Mouse (Mus musculus) hindbrain, postnatal 0 days (tissue): Measurements from ENCODE around the gene Cdyl2. TPM values are rescaled to one million over a fixed set of nuclear protein-coding genes. Genes with fewer than 3 reads are reported as not detected.

ENCODE experiments used
- ATAC-seq: fragments of 200-750 bp; cut with Nextera tagmentation; 2 replicates; pipeline ENCODE4 v1.8.0; 2017; ENCODE audit warnings: mild to moderate bottlenecking, moderate TSS enrichment, moderate library complexity
- DNase-seq: peaks from one replicate; pipeline ENCODE4 v3.0.0-alpha.2; 2015; ENCODE audit warnings: low spot score
- H3K27ac ChIP-seq: fragments of 300-500 bp; sonication (generic); 2 replicates; pipeline ENCODE4 v1.5.1; 2014; ENCODE audit warnings: mild to moderate bottlenecking
- H3K27me3 ChIP-seq: fragments of 300-500 bp; sonication (generic); 2 replicates; pipeline ENCODE4 v1.6.1; 2014; ENCODE audit warnings: low read length, mixed read lengths; ENCODE audit not compliant: insufficient read depth
- H3K36me3 ChIP-seq: fragments of 300-500 bp; sonication (generic); 2 replicates; pipeline ENCODE4 v1.6.1; 2014; ENCODE audit warnings: low read length, mixed read lengths; ENCODE audit not compliant: insufficient read depth
- H3K4me1 ChIP-seq: fragments of 300-500 bp; sonication (generic); 2 replicates; pipeline ENCODE4 v1.6.1; 2014; ENCODE audit warnings: antibody characterized with exemption, low read length, mixed read lengths; ENCODE audit not compliant: insufficient read depth
- H3K4me2 ChIP-seq: fragments of 300-500 bp; sonication (generic); 2 replicates; pipeline ENCODE4 v1.6.1; 2014; ENCODE audit warnings: low read depth, mild to moderate bottlenecking, low read length, moderate library complexity, mixed read lengths
- H3K4me3 ChIP-seq: fragments of 300-500 bp; sonication (generic); 2 replicates; pipeline ENCODE4 v1.5.1; 2014; ENCODE audit warnings: low read length
- H3K9ac ChIP-seq: fragments of 300-500 bp; sonication (generic); replicated peaks from 2 replicates; pipeline ENCODE4 v1.6.1; 2014; ENCODE audit warnings: mild to moderate bottlenecking, low read length, moderate library complexity, mixed read lengths
- H3K9me3 ChIP-seq: fragments of 300-500 bp; sonication (generic); 2 replicates; pipeline ENCODE4 v1.6.1; 2016; ENCODE audit warnings: low read length, mixed read lengths
- CTCF ChIP-seq: IDR thresholded peaks from 2 replicates; pipeline ENCODE4 v1.5.1; 2016; ENCODE audit warnings: antibody characterized with exemption, control low read depth, low read depth
- WGBS: fragments of 180-500 bp; shearing (Covaris S2); extraction: QIAGEN DNeasy Blood & Tissue Kit; methylation state at CpG from one replicate; pipeline ENCODE4 v1.1.7; 2014; 5-methylcytosine and 5-hydroxymethylcytosine counted together
- polyA plus RNA-seq: library from polyadenylated mRNA; unstranded; fragments of >200 nt; fragmentation: Nextera tagmentation; extraction: Ambion mirVana; gene quantifications from 2 replicates; pipeline ENCODE4 v1.2.1, GENCODE M21; 2015
- total RNA-seq: library from RNA; depleted of rRNA; stranded (reverse); fragments of >200 nt; gene quantifications from 2 replicates; pipeline ENCODE4 v1.2.3, GENCODE M21; 2014

Cdyl2 gene
- total and polyA plus RNA-seq, 2 experiments from 2014 or later = 10.6 to 15.3 TPM

DNA sequence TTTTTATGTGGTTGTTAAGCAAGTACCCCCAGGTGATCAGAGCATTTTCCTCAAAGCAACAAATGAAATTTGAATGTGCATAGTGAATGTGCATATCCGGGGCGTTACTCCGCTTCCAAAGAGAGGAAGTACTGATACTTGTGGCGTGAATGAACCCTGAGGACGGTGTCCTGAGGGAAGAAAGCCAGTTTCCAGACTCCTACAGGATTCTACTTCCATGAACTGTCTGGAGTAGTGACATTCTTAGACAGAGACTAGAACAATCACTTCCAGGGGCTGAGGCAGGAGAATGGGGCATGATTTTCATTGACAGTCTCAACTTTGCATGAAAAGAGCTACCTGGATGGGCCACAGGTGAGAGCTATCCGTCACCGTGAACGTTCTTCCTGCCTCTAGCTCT lies 59.3 kb downstream of the Cdyl2 start:
- Histone ChIP-seq H3K4me1 (no peaks in the 10 kb centered on the region), H3K9ac (no peak overlapping the region), H3K27ac (no peak overlapping the region), H3K4me2 (no peak overlapping the region), H3K27me3 (no peaks in the 10 kb centered on the region), H3K36me3 (no peaks in the 10 kb centered on the region), H3K9me3 (no peaks in the 10 kb centered on the region), H3K4me3 (no peak overlapping the region)
- WGBS = 84% methylated on average over 8 of the region's 8 CpGs
- no peak for TF ChIP-seq CTCF
- DNase-seq (no peak), ATAC-seq (no peak)

GRCm38 (mm10) chr8:116673052-116673451 lies 59.7 kb downstream of the Cdyl2 start:
- Histone ChIP-seq H3K36me3 (no peaks in the 10 kb centered on the region), H3K4me3 (no peak overlapping the region), H3K4me1 (no peaks in the 10 kb centered on the region), H3K9me3 (no peaks in the 10 kb centered on the region), H3K9ac (no peak overlapping the region), H3K27ac (no peak overlapping the region), H3K4me2 (no peak overlapping the region), H3K27me3 (no peaks in the 10 kb centered on the region)
- 94% methylated on average over 4 of the region's 4 CpGs for WGBS
- DNase-seq = no peak
- TF ChIP-seq CTCF = no peak
- no peak for ATAC-seq

- Histone ChIP-seq H3K9ac (no peak overlapping the region), H3K27me3 (no peaks in the 10 kb centered on the region), H3K4me2 (no peak overlapping the region), H3K36me3 (no peaks in the 10 kb centered on the region), H3K4me3 (no peak overlapping the region), H3K27ac (no peak overlapping the region), H3K4me1 (no peaks in the 10 kb centered on the region), H3K9me3 (no peaks in the 10 kb centered on the region)
- ATAC-seq = no peak
- peak; percentile 40; the same call in 1 of the 2 replicates for TF ChIP-seq CTCF
- DNase-seq = peak; percentile 12
- 71% methylated on average over 5 of the region's 5 CpGs for WGBS
These were observed 61.2 kb downstream of the Cdyl2 start for GRCm38 (mm10) chr8:116671543-116671942.

DNA sequence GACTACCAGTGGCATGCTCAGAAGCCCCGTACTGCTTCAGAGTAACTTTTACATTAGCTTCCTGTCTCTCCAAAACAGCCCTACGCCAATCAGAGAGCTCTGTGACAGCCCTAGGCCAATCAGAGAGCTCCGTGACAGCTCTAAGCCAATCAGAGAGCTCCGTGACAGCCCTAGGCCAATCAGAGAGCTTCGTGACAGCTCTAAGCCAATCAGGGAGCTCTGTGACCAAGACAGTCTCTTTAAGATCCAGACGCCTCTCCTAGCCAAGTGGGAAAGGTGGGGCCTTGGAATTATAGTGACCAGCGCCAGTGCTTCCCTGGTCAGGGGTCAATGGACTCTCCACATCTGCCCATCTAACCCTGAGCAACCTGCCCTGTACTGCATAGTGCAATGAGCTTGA lies 62.2 kb downstream of the Cdyl2 start:
- Histone ChIP-seq H3K9ac (no peak overlapping the region), H3K27me3 (no peaks in the 10 kb centered on the region), H3K4me3 (no peak overlapping the region), H3K9me3 (no peaks in the 10 kb centered on the region), H3K4me1 (no peaks in the 10 kb centered on the region), H3K27ac (no peak overlapping the region), H3K36me3 (no peaks in the 10 kb centered on the region), H3K4me2 (no peak overlapping the region)
- no peak for ATAC-seq
- WGBS = 87% methylated on average over 7 of the region's 7 CpGs
- TF ChIP-seq CTCF = no peak
- no peak for DNase-seq

- ATAC-seq (no peak), DNase-seq (no peak)
- Histone ChIP-seq H3K4me2 (no peak overlapping the region), H3K9ac (no peak overlapping the region), H3K4me1 (no peaks in the 10 kb centered on the region), H3K27me3 (no peaks in the 10 kb centered on the region), H3K27ac (no peak overlapping the region), H3K4me3 (no peak overlapping the region), H3K36me3 (no peaks in the 10 kb centered on the region), H3K9me3 (no peaks in the 10 kb centered on the region)
- TF ChIP-seq CTCF = no peak
- 98% methylated on average over 7 of the region's 7 CpGs for WGBS
These were observed 63.8 kb downstream of the Cdyl2 start for GRCm38 (mm10) chr8:116668977-116669376.

DNA sequence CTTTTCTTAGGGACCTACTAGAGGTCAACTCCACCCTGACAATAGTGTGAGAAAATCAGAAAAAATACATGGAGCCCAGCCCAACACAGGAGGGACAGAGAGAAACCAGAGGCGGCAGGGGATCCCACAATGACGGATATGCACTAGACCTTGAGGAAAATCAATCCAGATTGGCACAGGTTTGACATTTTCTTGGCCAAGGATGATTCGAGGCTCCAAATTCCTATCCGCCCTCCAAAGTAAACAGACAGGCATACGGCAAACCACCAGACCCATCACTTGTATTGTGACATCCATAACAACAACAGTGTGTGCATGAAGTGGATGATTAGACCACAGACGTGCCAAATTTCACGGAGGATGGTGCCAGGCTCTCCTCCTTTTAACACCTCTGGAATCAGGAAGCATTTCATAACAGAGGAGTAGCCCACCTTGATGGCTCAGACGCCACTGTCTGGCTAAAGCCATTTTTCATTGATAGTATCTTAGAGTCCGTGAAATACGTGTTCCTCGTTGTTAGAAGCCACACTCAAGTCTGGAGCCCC lies 65.9 kb downstream of the Cdyl2 start:
- 83% methylated on average over 11 of the region's 11 CpGs for WGBS
- Histone ChIP-seq H3K9ac (no peak overlapping the region), H3K9me3 (no peaks in the 10 kb centered on the region), H3K27ac (no peak overlapping the region), H3K4me3 (no peak overlapping the region), H3K36me3 (no peaks in the 10 kb centered on the region), H3K27me3 (no peaks in the 10 kb centered on the region), H3K4me1 (no peaks in the 10 kb centered on the region), H3K4me2 (no peak overlapping the region)
- ATAC-seq = no peak
- TF ChIP-seq CTCF = no peak
- no peak for DNase-seq

DNA sequence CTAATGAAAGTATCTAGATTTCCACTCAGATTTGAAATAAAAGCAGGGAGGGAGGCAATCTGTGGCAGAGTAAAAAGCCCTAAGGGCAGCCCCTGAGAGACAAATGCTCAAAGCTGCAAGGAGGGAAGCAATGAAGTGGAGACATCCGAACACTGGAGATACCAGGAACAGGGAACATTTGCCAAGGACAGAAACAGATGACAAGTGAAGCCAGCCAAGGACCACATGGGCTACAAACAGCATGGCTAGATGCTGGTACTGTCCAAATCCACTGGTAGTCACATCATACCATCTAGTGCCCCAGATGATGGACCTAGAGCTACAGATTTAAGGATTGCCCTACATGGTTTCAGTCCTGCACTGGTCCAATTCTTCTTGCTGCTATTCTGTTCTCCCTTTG lies 71.3 kb downstream of the Cdyl2 start:
- H3K4me2 ChIP-seq = no peak overlapping the region
- no peak for DNase-seq
- H3K4me1 ChIP-seq = no peaks in the 10 kb centered on the region
- no peak overlapping the region for H3K4me3 ChIP-seq
- H3K27ac ChIP-seq = no peak overlapping the region
- no peak for TF ChIP-seq CTCF
- 71% methylated on average over 1 of the region's 1 CpGs for WGBS
- no peaks in the 10 kb centered on the region for H3K9me3 ChIP-seq
- ATAC-seq = no peak
- no peaks in the 10 kb centered on the region for H3K36me3 ChIP-seq
- no peaks in the 10 kb centered on the region for H3K27me3 ChIP-seq
- H3K9ac ChIP-seq = no peak overlapping the region
